ENCODE assay signal across 18 mouse cellular contexts in the genomic region with DNA sequence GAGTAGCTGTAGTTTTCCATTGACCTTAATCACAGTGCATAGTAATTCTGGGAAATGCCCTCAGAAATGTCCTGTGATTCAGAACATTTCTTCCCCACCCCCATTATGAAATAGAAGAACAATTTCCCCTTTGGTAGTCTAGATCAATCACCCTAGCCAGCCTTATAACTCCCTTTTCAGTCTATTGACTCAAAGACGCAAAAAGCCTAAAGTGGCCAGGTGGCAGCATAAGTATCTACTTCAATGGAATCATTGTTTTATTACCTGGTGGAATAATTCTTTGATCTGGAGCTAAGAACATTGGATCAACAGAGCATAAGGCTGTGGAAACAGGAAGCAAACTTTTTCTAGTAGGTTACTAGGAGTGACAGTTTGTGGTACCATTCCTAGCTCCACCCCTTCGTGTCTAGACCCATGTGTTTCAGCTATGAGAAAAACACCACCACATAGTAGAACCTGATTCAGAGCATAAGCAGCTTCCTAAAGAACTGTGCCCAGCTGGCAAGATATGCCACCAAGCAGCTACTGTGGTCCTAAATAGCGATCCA. TPM values are rescaled to one million over a fixed set of nuclear protein-coding genes. Genes with fewer than 3 reads are reported as not detected.
"Had no signal": no experiment of that assay in that cellular context is flagged by ENCODE, and none has a peak within 500 bp of the region (broad histone marks: within the 10 kb centered on the region; RNA-seq: fewer than 3 reads in every experiment).

No protein-coding gene starts in this region.

- H3K4me1 ChIP-seq: liver, embryonic 15.5 days had no signal

- DNase-seq: kidney, adult 18-20 months; kidney, postnatal 25 days; layer of hippocampus, adult 9-11 months; layer of hippocampus, postnatal 36 days; midbrain, embryonic 14.5 days; thymus, adult 18-20 months; thymus, postnatal 36 days had no signal

- H3K36me3 ChIP-seq: liver, embryonic 15.5 days had no signal

- H3K27ac ChIP-seq: hindbrain, postnatal 0 days; kidney, postnatal 0 days; layer of hippocampus, adult 2 months; left cerebral cortex, adult 2 months; liver, embryonic 15.5 days had no signal

- H3K27me3 ChIP-seq: liver, embryonic 15.5 days had no signal

- H3K9ac ChIP-seq: liver, embryonic 15.5 days had no signal

- ATAC-seq: hindbrain, postnatal 0 days; inflammation-experienced regulatory T-cells, adult 6 months; intestine, embryonic 16.5 days had no signal

- H3K4me2 ChIP-seq: liver, embryonic 11.5 days; liver, embryonic 15.5 days; midbrain, embryonic 11.5 days had no signal

- H3K9me3 ChIP-seq: liver, embryonic 15.5 days had no signal

- H3K4me3 ChIP-seq: layer of hippocampus, adult 2 months; left cerebral cortex, adult 2 months; liver, embryonic 15.5 days had no signal

RNA-seq across cellular contexts. Expression of gene Cobl, which starts 15.2 kb away (rescaled TPM):
- total RNA-seq: megakaryocyte progenitor cell, adult 5-6 weeks; megakaryocyte-erythroid progenitor cell, adult 5-6 weeks had no signal
